Mouse (Mus musculus): ENCODE measurements around the gene Rnf183.

DNA sequence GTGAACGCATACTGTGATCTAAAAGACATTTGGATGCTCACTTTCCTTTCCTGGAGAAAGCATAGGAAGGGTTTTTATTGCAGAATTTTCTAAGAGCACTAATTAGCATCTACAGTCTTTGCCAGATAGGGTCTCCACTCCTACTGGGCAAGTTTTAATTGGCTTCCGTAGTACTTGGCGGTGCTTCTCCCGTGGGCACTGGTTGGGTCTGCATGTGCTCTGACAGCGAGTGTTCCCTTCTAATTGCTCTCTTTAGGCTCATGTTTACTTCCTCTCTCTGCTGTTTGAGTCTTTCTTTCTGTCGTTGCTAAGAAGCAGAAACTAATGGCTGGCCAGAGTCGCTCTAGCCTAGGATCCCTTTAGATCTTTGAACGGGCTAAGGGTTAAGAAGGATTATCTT, 16.6 kb downstream of the Rnf183 start:
- TF ChIP-seq CTCF (IDR thresholded peaks at IDR 0.05; ENCODE audit: borderline replicate concordance, insufficient read depth, low read length) (no peak), POLR2A (IDR thresholded peaks at IDR 0.05; ENCODE audit: low read depth, low read length) (no peak)
